Mouse (Mus musculus) limb, embryonic 14.5 days (tissue): ENCODE results near the gene Syne3. TPM values are rescaled to one million over a fixed set of nuclear protein-coding genes. Genes with fewer than 3 reads are reported as not detected.

ENCODE experiments used
- ATAC-seq: fragments of 200-750 bp; cut with Nextera tagmentation; 2 replicates; pipeline ENCODE4 v1.8.0; 2017; ENCODE audit warnings: low read depth, moderate number of reproducible peaks, moderate TSS enrichment; ENCODE audit not compliant: low FRiP score
- DNase-seq: peaks from one replicate; pipeline ENCODE4 v3.0.0-alpha.2; 2015; ENCODE audit warnings: low spot score
- H3K27ac ChIP-seq: fragments of 300-500 bp; sonication (generic); replicated peaks from 2 replicates; pipeline ENCODE4 v1.5.1; 2014; ENCODE audit warnings: low read depth, mild to moderate bottlenecking, low read length, moderate library complexity, mixed read lengths
- H3K27me3 ChIP-seq: fragments of 300-500 bp; sonication (generic); 2 replicates; pipeline ENCODE4 v1.6.1; 2014; ENCODE audit warnings: low read length, mixed read lengths; ENCODE audit not compliant: control insufficient read depth, insufficient read depth
- H3K36me3 ChIP-seq: fragments of 300-500 bp; sonication (generic); 2 replicates; pipeline ENCODE4 v1.6.1; 2014; ENCODE audit warnings: mild to moderate bottlenecking, low read length, moderate library complexity, mixed read lengths; ENCODE audit not compliant: control insufficient read depth, insufficient read depth
- H3K4me1 ChIP-seq: fragments of 300-500 bp; sonication (generic); 2 replicates; pipeline ENCODE4 v1.6.1; 2014; ENCODE audit warnings: antibody characterized with exemption, low read length, mixed read lengths; ENCODE audit not compliant: control insufficient read depth, insufficient read depth
- H3K4me2 ChIP-seq: fragments of 300-500 bp; sonication (generic); replicated peaks from 2 replicates; pipeline ENCODE4 v1.6.1; 2014; ENCODE audit warnings: low read depth, mild to moderate bottlenecking, low read length, moderate library complexity; ENCODE audit not compliant: severe bottlenecking
- H3K4me3 ChIP-seq: fragments of 300-500 bp; sonication (generic); replicated peaks from 2 replicates; pipeline ENCODE4 v1.5.1; 2014; ENCODE audit warnings: low read length
- H3K9ac ChIP-seq: fragments of 300-500 bp; sonication (generic); 2 replicates; pipeline ENCODE4 v1.6.1; 2014; ENCODE audit warnings: mild to moderate bottlenecking, low read depth, low read length, moderate library complexity; ENCODE audit not compliant: severe bottlenecking
- H3K9me3 ChIP-seq: fragments of 300-500 bp; sonication (generic); 2 replicates; pipeline ENCODE4 v1.6.1; 2016; ENCODE audit warnings: low read length; ENCODE audit not compliant: control insufficient read depth
- POLR2A ChIP-seq: fragments of 200-500 bp; IDR thresholded peaks from 2 replicates; pipeline ENCODE4 v1.8.0; 2012; ENCODE audit warnings: inconsistent platforms, mild to moderate bottlenecking, moderate library complexity, borderline replicate concordance; ENCODE audit not compliant: insufficient read depth, insufficient read length; ENCODE audit errors: extremely low read depth
- WGBS: fragments of 180-500 bp; shearing (Covaris S2); extraction: QIAGEN DNeasy Blood & Tissue Kit; methylation state at CpG from one replicate; pipeline ENCODE4 v1.1.7; 2014; 5-methylcytosine and 5-hydroxymethylcytosine counted together
- polyA plus RNA-seq, 2 experiments: library from polyadenylated mRNA; depleted of rRNA in 1 of 2; stranded (reverse) in 1 of 2; unstranded in 1 of 2; fragments of >200 nt; fragmentation: Nextera tagmentation in 1 of 2; extraction: Ambion mirVana in 1 of 2; gene quantifications; 2 replicates each; pipeline versions ENCODE4 v1.2.1 to v1.2.3; 2012 to 2014

Syne3 gene
- polyA plus RNA-seq, 2 experiments: 2.0 to 2.6 TPM

GRCm38 (mm10) chr12:104925035-104925434, 84.6 kb downstream of the Syne3 start:
- ATAC-seq: no peak
- H3K4me2 ChIP-seq: no peak overlapping the region
- TF ChIP-seq POLR2A: no peak
- no peaks in the 10 kb centered on the region for H3K36me3 ChIP-seq
- H3K9me3 ChIP-seq: no peaks in the 10 kb centered on the region
- peaks cover 16% of the 10 kb centered on the region for H3K4me1 ChIP-seq
- H3K4me3 ChIP-seq: no peak overlapping the region
- no peak overlapping the region for H3K9ac ChIP-seq
- no peak for DNase-seq
- no peaks in the 10 kb centered on the region for H3K27me3 ChIP-seq
- no peak overlapping the region for H3K27ac ChIP-seq
- 95% methylated on average over 5 of the region's 5 CpGs for WGBS

- WGBS: 82% methylated on average over 3 of the region's 3 CpGs
These were observed 85.1 kb downstream of the Syne3 start for GRCm38 (mm10) chr12:104924546-104924945.

GRCm38 (mm10) chr12:104923948-104924388, 85.6 kb downstream of the Syne3 start:
- peak; percentile 65 for DNase-seq
- Histone ChIP-seq H3K27me3 (no peaks in the 10 kb centered on the region), H3K4me1 (peaks cover 16% of the 10 kb centered on the region), H3K9me3 (no peaks in the 10 kb centered on the region), H3K4me3 (no peak overlapping the region), H3K9ac (0 out of 2 replicates have a peak overlapping the region, but pooled peaks have one; percentile 12), H3K27ac (peak overlapping the region; percentile 79), H3K4me2 (peak overlapping the region; percentile 22), H3K36me3 (no peaks in the 10 kb centered on the region)
- ATAC-seq: peak; percentile 64
- 13% methylated on average over 19 of the region's 19 CpGs for WGBS
- TF ChIP-seq POLR2A: no peak

More at GRCm38 (mm10) chr12:104924546-104924945, 85.1 kb downstream of the Syne3 start:
- H3K4me1 ChIP-seq: peaks cover 16% of the 10 kb centered on the region
- no peak overlapping the region for H3K4me2 ChIP-seq
- ATAC-seq (no peak), DNase-seq (no peak)
- no peaks in the 10 kb centered on the region for H3K27me3 ChIP-seq
- TF ChIP-seq POLR2A: no peak
- no peak overlapping the region for H3K9ac ChIP-seq
- no peaks in the 10 kb centered on the region for H3K36me3 ChIP-seq
- peak overlapping the region; percentile 79 for H3K27ac ChIP-seq
- H3K9me3 ChIP-seq: no peaks in the 10 kb centered on the region
- H3K4me3 ChIP-seq: no peak overlapping the region

DNA sequence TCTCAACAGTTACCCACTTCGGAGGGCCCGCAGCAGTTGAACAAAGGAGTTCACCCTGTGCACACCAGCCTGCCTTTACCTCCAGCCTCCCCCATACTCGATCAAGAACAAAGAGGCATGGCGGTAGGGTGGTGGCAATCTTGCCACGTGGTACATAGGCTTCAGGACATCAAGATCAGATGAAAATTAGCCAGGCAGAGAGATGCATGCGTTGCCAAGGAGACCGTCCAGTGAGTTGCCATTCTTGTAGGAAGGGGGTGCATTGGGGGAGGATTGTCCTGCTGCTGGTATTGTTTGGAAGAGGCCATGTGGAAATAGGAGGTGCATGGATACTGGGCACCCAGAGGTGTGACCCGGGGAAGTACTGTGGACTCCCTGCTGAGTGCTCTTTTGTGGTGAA, 87.0 kb downstream of the Syne3 start:
- 76% methylated on average over 8 of the region's 8 CpGs for WGBS
- no peaks in the 10 kb centered on the region for H3K9me3 ChIP-seq
- ATAC-seq: no peak
- no peak for TF ChIP-seq POLR2A
- H3K4me3 ChIP-seq: no peak overlapping the region
- H3K4me2 ChIP-seq: no peak overlapping the region
- H3K36me3 ChIP-seq: no peaks in the 10 kb centered on the region
- H3K4me1 ChIP-seq: peaks cover 16% of the 10 kb centered on the region
- no peak for DNase-seq
- no peak overlapping the region for H3K9ac ChIP-seq
- H3K27me3 ChIP-seq: no peaks in the 10 kb centered on the region
- no peak overlapping the region for H3K27ac ChIP-seq

DNA sequence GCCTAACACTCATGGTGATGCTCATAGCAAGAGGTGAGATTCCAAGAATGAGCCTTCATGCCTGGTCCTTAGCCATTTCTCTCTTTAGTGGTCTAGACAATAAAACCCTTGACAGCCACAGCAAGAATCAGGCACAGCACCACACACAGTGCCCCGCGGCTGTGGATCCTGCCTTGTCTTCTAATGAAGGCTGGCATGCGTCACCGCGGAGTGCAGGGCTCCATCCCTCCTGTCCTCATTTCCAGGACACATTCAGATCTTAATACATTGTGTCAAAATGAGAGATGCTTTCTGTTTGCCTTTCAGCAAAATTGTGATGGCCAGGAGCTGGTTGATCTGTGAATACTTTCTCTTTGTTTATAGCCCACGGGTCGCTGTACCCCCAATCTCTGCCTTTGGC, 88.5 kb downstream of the Syne3 start:
- no peak for ATAC-seq
- no peak overlapping the region for H3K4me3 ChIP-seq
- H3K4me1 ChIP-seq: peaks cover 16% of the 10 kb centered on the region
- 75% methylated on average over 7 of the region's 7 CpGs for WGBS
- H3K4me2 ChIP-seq: no peak overlapping the region
- no peaks in the 10 kb centered on the region for H3K36me3 ChIP-seq
- H3K9ac ChIP-seq: no peak overlapping the region
- DNase-seq: no peak
- H3K27me3 ChIP-seq: no peaks in the 10 kb centered on the region
- TF ChIP-seq POLR2A: no peak
- no peak overlapping the region for H3K27ac ChIP-seq
- H3K9me3 ChIP-seq: no peaks in the 10 kb centered on the region

- ATAC-seq: peak; percentile 21; the same call in 1 of the 2 replicates
- WGBS: 60% methylated on average over 2 of the region's 2 CpGs
- no peak overlapping the region for H3K27ac ChIP-seq
These were observed 90.4 kb downstream of the Syne3 start for GRCm38 (mm10) chr12:104919247-104919646.

More at GRCm38 (mm10) chr12:104919247-104919646, 90.4 kb downstream of the Syne3 start:
- peaks cover 13% of the 10 kb centered on the region for H3K4me1 ChIP-seq
- DNase-seq: peak; percentile 9
- no peaks in the 10 kb centered on the region for H3K27me3 ChIP-seq
- no peaks in the 10 kb centered on the region for H3K36me3 ChIP-seq
- H3K9ac ChIP-seq: no peak overlapping the region
- H3K9me3 ChIP-seq: no peaks in the 10 kb centered on the region
- H3K4me3 ChIP-seq: no peak overlapping the region
- no peak for TF ChIP-seq POLR2A
- H3K4me2 ChIP-seq: no peak overlapping the region
